Mouse (Mus musculus): ENCODE measurements at regions not wholly inside any gene's neighbourhood (a gene's known extent, or its start where the extent isn't known, plus 50 kb on each side); places are given as distances from the start of the nearest gene placed in this dataset.

GRCm38 (mm10) chr11:113148198-113148537, 366.1 kb downstream of the Sox9 start:
- no peak for TF ChIP-seq POLR2A (IDR thresholded peaks at IDR 0.05; ENCODE audit: extremely low read depth, insufficient read depth, low read length)
- no peak for TF ChIP-seq CTCF (IDR thresholded peaks at IDR 0.05; ENCODE audit: extremely low read depth, insufficient read depth, low read length)

All from cortical plate, adult 2 months (tissue).